Mouse (Mus musculus): ENCODE measurements around the gene Gm20388.

The Gm20388 gene

GRCm38 (mm10) chr8:120824638-120825037 is 914.0 kb downstream of the Gm20388 start:
- no peak for DNase-seq

- DNase-seq, result peak; percentile 60
Measured at GRCm38 (mm10) chr8:120828279-120828678, 917.6 kb downstream of the Gm20388 start.

- DNase-seq, result no peak
Measured at GRCm38 (mm10) chr8:120830661-120831060, 920.0 kb downstream of the Gm20388 start.

GRCm38 (mm10) chr8:120832022-120832421 is 921.4 kb downstream of the Gm20388 start:
- DNase-seq, result peak; percentile 72

- peak; percentile 25 for DNase-seq
Measured at GRCm38 (mm10) chr8:120833196-120833595, 922.6 kb downstream of the Gm20388 start.

GRCm38 (mm10) chr8:120839031-120839430 is 928.4 kb downstream of the Gm20388 start:
- DNase-seq, result peak; percentile 58

- no peak for DNase-seq
Measured at GRCm38 (mm10) chr8:120843084-120843483, 932.4 kb downstream of the Gm20388 start.

GRCm38 (mm10) chr8:120846018-120846417 is 935.4 kb downstream of the Gm20388 start:
- peak; percentile 78 for DNase-seq

- no peak for DNase-seq
Measured at GRCm38 (mm10) chr8:120847279-120847678, 936.6 kb downstream of the Gm20388 start.

GRCm38 (mm10) chr8:120847735-120848134 is 937.1 kb downstream of the Gm20388 start:
- peak; percentile 75 for DNase-seq

- DNase-seq, result no peak
Measured at GRCm38 (mm10) chr8:120848434-120848833, 937.8 kb downstream of the Gm20388 start.

- DNase-seq, result no peak
Measured at GRCm38 (mm10) chr8:120851411-120851810, 940.8 kb downstream of the Gm20388 start.

- DNase-seq, result no peak
Measured at GRCm38 (mm10) chr8:120859881-120860280, 949.2 kb downstream of the Gm20388 start.

GRCm38 (mm10) chr8:120860423-120861126 is 949.9 kb downstream of the Gm20388 start:
- peak; percentile 55 for DNase-seq

GRCm38 (mm10) chr8:120863683-120864082 is 953.0 kb downstream of the Gm20388 start:
- no peak for DNase-seq

- no peak for DNase-seq
Measured at GRCm38 (mm10) chr8:120867386-120867785, 956.7 kb downstream of the Gm20388 start.

- no peak for DNase-seq
Measured at GRCm38 (mm10) chr8:120872661-120873060, 962.0 kb downstream of the Gm20388 start.

GRCm38 (mm10) chr8:120876010-120876918 is 965.6 kb downstream of the Gm20388 start:
- DNase-seq, result no peak

GRCm38 (mm10) chr8:120877005-120877404 is 966.4 kb downstream of the Gm20388 start:
- DNase-seq, result no peak

- DNase-seq, result no peak
Measured at GRCm38 (mm10) chr8:120879928-120880327, 969.3 kb downstream of the Gm20388 start.

- no peak for DNase-seq
Measured at GRCm38 (mm10) chr8:120881634-120882033, 971.0 kb downstream of the Gm20388 start.

GRCm38 (mm10) chr8:120882657-120883056 is 972.0 kb downstream of the Gm20388 start:
- DNase-seq, result peak; percentile 53

- peak; percentile 60 for DNase-seq
Measured at GRCm38 (mm10) chr8:120883369-120883768, 972.7 kb downstream of the Gm20388 start.

GRCm38 (mm10) chr8:120883853-120884252 is 973.2 kb downstream of the Gm20388 start:
- DNase-seq, result peak; percentile 53
